In genomic region chr2:54264773-54265452, GRCm38 (mm10) we compare ENCODE assay signal across 15 mouse cellular contexts.
DNase-seq lines count a peak whose midpoint lies in the region; ATAC-seq lines count a peak whose summit lies in the region.
"Had no signal": no experiment of that assay in that cellular context is flagged by ENCODE, and none has a peak within 500 bp of the region (broad histone marks: within the 10 kb centered on the region; RNA-seq: fewer than 3 reads in every experiment).

No protein-coding gene starts in this region.

- no peaks in the 10 kb centered on the region for H3K9me3 ChIP-seq in embryonic facial prominence, embryonic 11.5 days (replicated peaks; ENCODE audit: control insufficient read depth, low read length)
- peaks cover 4% of the 10 kb centered on the region; the same call in 1 of the 2 replicates for H3K9me3 ChIP-seq in embryonic facial prominence, embryonic 10.5 days
- 0 out of 2 replicates have a peak, but pooled peaks cover 7% of the 10 kb centered on the region for H3K9me3 ChIP-seq in embryonic facial prominence, embryonic 14.5 days (ENCODE audit: control insufficient read depth, low read length)
- peaks cover 4% of the 10 kb centered on the region; the same call in 1 of the 2 replicates for H3K9me3 ChIP-seq in hindbrain, embryonic 13.5 days
- H3K9me3 ChIP-seq in midbrain, embryonic 16.5 days (replicated peaks; ENCODE audit: control insufficient read depth, low read length, poor library complexity, severe bottlenecking): peaks cover 5% of the 10 kb centered on the region; the same call in 1 of the 2 replicates

- no peaks in the 10 kb centered on the region for H3K36me3 ChIP-seq in embryonic facial prominence, embryonic 11.5 days (replicated peaks; ENCODE audit: control insufficient read depth, insufficient read depth, low read depth, low read length)
- H3K36me3 ChIP-seq in embryonic facial prominence, embryonic 10.5 days (replicated peaks): no peaks in the 10 kb centered on the region
- no peaks in the 10 kb centered on the region for H3K36me3 ChIP-seq in embryonic facial prominence, embryonic 14.5 days (ENCODE audit: control insufficient read depth, insufficient read depth, low read length)
- H3K36me3 ChIP-seq in hindbrain, embryonic 13.5 days: no peaks in the 10 kb centered on the region
- H3K36me3 ChIP-seq in midbrain, embryonic 16.5 days (ENCODE audit: control insufficient read depth, insufficient read depth, low read length): no peaks in the 10 kb centered on the region
- H3K36me3 ChIP-seq: limb, embryonic 13.5 days had no signal

- peak; percentile 65; the same call in 1 of the 2 replicates for ATAC-seq in embryonic facial prominence, embryonic 11.5 days (replicated peaks; ENCODE audit: insufficient number of reproducible peaks, low FRiP score, low TSS enrichment, low read depth)
- ATAC-seq in embryonic facial prominence, embryonic 14.5 days (ENCODE audit: low read depth): no peak
- peak; percentile 97 for ATAC-seq in hindbrain, embryonic 13.5 days (ENCODE audit: low FRiP score)
- peak; percentile 91 for ATAC-seq in midbrain, embryonic 16.5 days
- ATAC-seq: liver, postnatal 0 days had no signal

- H3K9ac ChIP-seq in embryonic facial prominence, embryonic 11.5 days (replicated peaks; ENCODE audit: low read length): no peak overlapping the region
- H3K9ac ChIP-seq in embryonic facial prominence, embryonic 14.5 days (ENCODE audit: low read depth, low read length): no peak overlapping the region
- H3K9ac ChIP-seq in hindbrain, embryonic 13.5 days: no peak overlapping the region
- H3K9ac ChIP-seq in midbrain, embryonic 16.5 days (ENCODE audit: low read depth, low read length): no peak overlapping the region
- H3K9ac ChIP-seq: limb, embryonic 13.5 days; liver, postnatal 0 days had no signal

- H3K4me3 ChIP-seq in embryonic facial prominence, embryonic 11.5 days (ENCODE audit: low read depth, low read length): no peak overlapping the region
- H3K4me3 ChIP-seq in embryonic facial prominence, embryonic 10.5 days: no peak overlapping the region
- no peak overlapping the region for H3K4me3 ChIP-seq in embryonic facial prominence, embryonic 14.5 days (ENCODE audit: low read depth, low read length)
- no peak overlapping the region for H3K4me3 ChIP-seq in hindbrain, embryonic 13.5 days
- H3K4me3 ChIP-seq in midbrain, embryonic 16.5 days (ENCODE audit: low read depth, low read length): no peak overlapping the region
- H3K4me3 ChIP-seq: erythroblast, embryonic 14.5 days; limb, embryonic 13.5 days had no signal

- WGBS in embryonic facial prominence, embryonic 11.5 days: 58% methylated on average over 4 of the region's 4 CpGs
- WGBS in embryonic facial prominence, embryonic 10.5 days: 56% methylated on average over 4 of the region's 4 CpGs
- 60% methylated on average over 4 of the region's 4 CpGs for WGBS in embryonic facial prominence, embryonic 14.5 days
- 28% methylated on average over 4 of the region's 4 CpGs for WGBS in hindbrain, embryonic 13.5 days
- 25% methylated on average over 4 of the region's 4 CpGs for WGBS in midbrain, embryonic 16.5 days

- DNase-seq in embryonic facial prominence, embryonic 11.5 days (ENCODE audit: low spot score): peak; percentile 1
- DNase-seq in embryonic facial prominence, embryonic 10.5 days (ENCODE audit: low spot score): no peak
- peak; percentile 14 for DNase-seq in embryonic facial prominence, embryonic 14.5 days (ENCODE audit: low spot score)
- DNase-seq in gastrocnemius, postnatal 10 days: no peak
- no peak for DNase-seq in cerebellum, postnatal 14 days
- no peak for DNase-seq in cerebellum, postnatal 36 days
- DNase-seq: adrenal gland, adult 2 months; kidney, adult 11 months; kidney, postnatal 36 days; liver, postnatal 0 days; lung, postnatal 4 days had no signal

- H3K4me1 ChIP-seq in embryonic facial prominence, embryonic 11.5 days (ENCODE audit: control insufficient read depth, insufficient read depth, low read length): no peaks in the 10 kb centered on the region
- H3K4me1 ChIP-seq in embryonic facial prominence, embryonic 10.5 days: no peaks in the 10 kb centered on the region
- H3K4me1 ChIP-seq in embryonic facial prominence, embryonic 14.5 days (ENCODE audit: control insufficient read depth, insufficient read depth, low read length): no peaks in the 10 kb centered on the region
- no peaks in the 10 kb centered on the region for H3K4me1 ChIP-seq in hindbrain, embryonic 13.5 days (replicated peaks)
- H3K4me1 ChIP-seq in midbrain, embryonic 16.5 days (ENCODE audit: control insufficient read depth, insufficient read depth, low read length): no peaks in the 10 kb centered on the region
- H3K4me1 ChIP-seq: limb, embryonic 13.5 days had no signal

- H3K27ac ChIP-seq in embryonic facial prominence, embryonic 11.5 days (replicated peaks; ENCODE audit: low read depth, low read length): no peak overlapping the region
- H3K27ac ChIP-seq in embryonic facial prominence, embryonic 10.5 days (replicated peaks): no peak overlapping the region
- no peak overlapping the region for H3K27ac ChIP-seq in embryonic facial prominence, embryonic 14.5 days (replicated peaks; ENCODE audit: low read depth, low read length)
- no peak overlapping the region for H3K27ac ChIP-seq in hindbrain, embryonic 13.5 days
- H3K27ac ChIP-seq in midbrain, embryonic 16.5 days (ENCODE audit: low read length): no peak overlapping the region
- H3K27ac ChIP-seq: limb, embryonic 13.5 days had no signal

- H3K27me3 ChIP-seq in embryonic facial prominence, embryonic 11.5 days (ENCODE audit: control insufficient read depth, insufficient read depth, low read length): no peaks in the 10 kb centered on the region
- H3K27me3 ChIP-seq in embryonic facial prominence, embryonic 10.5 days (replicated peaks; ENCODE audit: low read depth, poor library complexity, severe bottlenecking): no peaks in the 10 kb centered on the region
- no peaks in the 10 kb centered on the region for H3K27me3 ChIP-seq in embryonic facial prominence, embryonic 14.5 days (replicated peaks; ENCODE audit: control insufficient read depth, insufficient read depth, low read length)
- no peaks in the 10 kb centered on the region for H3K27me3 ChIP-seq in hindbrain, embryonic 13.5 days
- H3K27me3 ChIP-seq in midbrain, embryonic 16.5 days (ENCODE audit: control insufficient read depth, insufficient read depth, low read depth, low read length): no peaks in the 10 kb centered on the region
- H3K27me3 ChIP-seq: limb, embryonic 13.5 days had no signal

- no peak overlapping the region for H3K4me2 ChIP-seq in embryonic facial prominence, embryonic 11.5 days (ENCODE audit: low read depth, low read length)
- H3K4me2 ChIP-seq in embryonic facial prominence, embryonic 14.5 days (ENCODE audit: low read depth, low read length): no peak overlapping the region
- no peak overlapping the region for H3K4me2 ChIP-seq in hindbrain, embryonic 13.5 days
- no peak overlapping the region for H3K4me2 ChIP-seq in midbrain, embryonic 16.5 days (ENCODE audit: low read length)
- H3K4me2 ChIP-seq: limb, embryonic 13.5 days had no signal

Comparison
In these comparisons a context has a peak if more than half of its experiments do, and no peak if none do; other contexts are left out.
1. DNase-seq: peak in embryonic facial prominence, embryonic 11.5 days (single experiment) and embryonic facial prominence, embryonic 14.5 days (single experiment); none in embryonic facial prominence, embryonic 10.5 days (single experiment), gastrocnemius, postnatal 10 days (single experiment), cerebellum, postnatal 14 days (0 of 2) and cerebellum, postnatal 36 days (0 of 2).